8 mouse cellular contexts compared by ENCODE assay signal in genomic region chr5:3341931-3342770, GRCm38 (mm10). TPM values are rescaled to one million over a fixed set of nuclear protein-coding genes. Genes with fewer than 3 reads are reported as not detected.
A peak's percentile ranks its signal among the peaks of the same experiment; 100 is the strongest.
DNase-seq lines count a peak whose midpoint lies in the region; ATAC-seq and TF ChIP-seq lines count a peak whose summit lies in the region.

No protein-coding gene starts in this region.

- peaks cover 22% of the 10 kb centered on the region for H3K4me1 ChIP-seq in embryonic facial prominence, embryonic 10.5 days
- no peaks in the 10 kb centered on the region for H3K4me1 ChIP-seq in heart, embryonic 12.5 days (replicated peaks)
- H3K4me1 ChIP-seq in kidney, embryonic 16.5 days (ENCODE audit: insufficient read depth, low read length) = 0 out of 2 replicates have a peak, but pooled peaks cover 5% of the 10 kb centered on the region
- H3K4me1 ChIP-seq in lung, adult 2 months (ENCODE audit: control insufficient read depth, insufficient read depth, low read length) = peaks cover 2% of the 10 kb centered on the region; the same call in 1 of the 2 replicates
- peaks cover 38% of the 10 kb centered on the region for H3K4me1 ChIP-seq in neural tube, embryonic 15.5 days
- no peaks in the 10 kb centered on the region for H3K4me1 ChIP-seq in thymus, adult 2 months (replicated peaks; ENCODE audit: control insufficient read depth, insufficient read depth, low read length)

- H3K27ac ChIP-seq in embryonic facial prominence, embryonic 10.5 days (replicated peaks) = peak overlapping the region; percentile 89
- peak overlapping the region; percentile 88 for H3K27ac ChIP-seq in heart, embryonic 12.5 days (ENCODE audit: poor library complexity, severe bottlenecking)
- peak overlapping the region; percentile 74 for H3K27ac ChIP-seq in kidney, embryonic 16.5 days (ENCODE audit: low read length)
- H3K27ac ChIP-seq in neural tube, embryonic 15.5 days (replicated peaks) = peak overlapping the region; percentile 76
- peak overlapping the region; percentile 76 for H3K27ac ChIP-seq in thymus, adult 2 months (ENCODE audit: control insufficient read depth, insufficient read depth, low read length)

- DNase-seq in layer of hippocampus, adult 18-20 months (ENCODE audit: low spot score in 2 of 2) = peak; percentile 5 to 42
- no peak for DNase-seq in layer of hippocampus, adult 9-10 months (ENCODE audit: low spot score)
- DNase-seq in embryonic facial prominence, embryonic 10.5 days (ENCODE audit: low spot score) = peak; percentile 83
- peak; percentile 59 for DNase-seq in lung, adult 2 months
- DNase-seq in thymus, adult 2 months = peak; percentile 66

- H3K27me3 ChIP-seq in embryonic facial prominence, embryonic 10.5 days (replicated peaks; ENCODE audit: low read depth, poor library complexity, severe bottlenecking) = peaks cover 13% of the 10 kb centered on the region
- H3K27me3 ChIP-seq in heart, embryonic 12.5 days (replicated peaks) = no peaks in the 10 kb centered on the region
- H3K27me3 ChIP-seq in kidney, embryonic 16.5 days (ENCODE audit: insufficient read depth, low read length) = peaks cover 4% of the 10 kb centered on the region; the same call in 1 of the 2 replicates
- peaks cover 21% of the 10 kb centered on the region for H3K27me3 ChIP-seq in neural tube, embryonic 15.5 days (replicated peaks)
- H3K27me3 ChIP-seq in thymus, adult 2 months (ENCODE audit: control insufficient read depth, insufficient read depth, low read length) = no peaks in the 10 kb centered on the region

- peak; percentile 7; the same call in 1 of the 2 replicates for TF ChIP-seq POLR2A in lung, adult 2 months (IDR thresholded peaks at IDR 0.05; ENCODE audit: borderline replicate concordance, extremely low read depth, low read depth, low read length)
- TF ChIP-seq POLR2A in thymus, adult 2 months (IDR thresholded peaks at IDR 0.05; ENCODE audit: control insufficient read depth, extremely low read depth, insufficient read depth, low read length, poor library complexity) = no peak; the same call in 1 of the 2 replicates

- no peak for TF ChIP-seq CTCF in lung, adult 2 months (IDR thresholded peaks at IDR 0.05; ENCODE audit: insufficient read depth, low read length)
- TF ChIP-seq CTCF in thymus, adult 2 months (IDR thresholded peaks at IDR 0.05; ENCODE audit: borderline replicate concordance, control insufficient read depth, extremely low read depth, insufficient read depth, low read length, poor library complexity) = 0 out of 2 replicates have a peak, but pooled peaks have one; percentile 9

- H3K9me3 ChIP-seq in embryonic facial prominence, embryonic 10.5 days = no peaks in the 10 kb centered on the region
- H3K9me3 ChIP-seq in heart, embryonic 12.5 days (replicated peaks) = no peaks in the 10 kb centered on the region
- no peaks in the 10 kb centered on the region for H3K9me3 ChIP-seq in kidney, embryonic 16.5 days (ENCODE audit: low read length)
- no peaks in the 10 kb centered on the region for H3K9me3 ChIP-seq in neural tube, embryonic 15.5 days (replicated peaks)

- H3K4me2 ChIP-seq in heart, embryonic 12.5 days = peak overlapping the region; percentile 90
- peak overlapping the region; percentile 98 for H3K4me2 ChIP-seq in kidney, embryonic 16.5 days (replicated peaks; ENCODE audit: low read depth, low read length)
- peak overlapping the region; percentile 98 for H3K4me2 ChIP-seq in neural tube, embryonic 15.5 days

- WGBS in embryonic facial prominence, embryonic 10.5 days = under 1% methylated on average over 60 of the region's 60 CpGs
- 0% methylated on average over 60 of the region's 60 CpGs for WGBS in heart, embryonic 12.5 days
- under 1% methylated on average over 53 of the region's 60 CpGs for WGBS in kidney, embryonic 16.5 days
- under 1% methylated on average over 60 of the region's 60 CpGs for WGBS in lung, adult 2 months
- under 1% methylated on average over 60 of the region's 60 CpGs for WGBS in neural tube, embryonic 15.5 days
- WGBS in thymus, adult 2 months = under 1% methylated on average over 60 of the region's 60 CpGs

- peaks cover 6% of the 10 kb centered on the region for H3K36me3 ChIP-seq in embryonic facial prominence, embryonic 10.5 days (replicated peaks)
- peaks cover 5% of the 10 kb centered on the region; the same call in 1 of the 2 replicates for H3K36me3 ChIP-seq in heart, embryonic 12.5 days
- peaks cover 4% of the 10 kb centered on the region for H3K36me3 ChIP-seq in kidney, embryonic 16.5 days (ENCODE audit: insufficient read depth, low read length)
- no peaks in the 10 kb centered on the region for H3K36me3 ChIP-seq in neural tube, embryonic 15.5 days
- no peaks in the 10 kb centered on the region for H3K36me3 ChIP-seq in thymus, adult 2 months (ENCODE audit: control insufficient read depth, insufficient read depth, low read length)

- H3K9ac ChIP-seq in heart, embryonic 12.5 days = peak overlapping the region; percentile 90
- H3K9ac ChIP-seq in kidney, embryonic 16.5 days (replicated peaks; ENCODE audit: low read length) = peak overlapping the region; percentile 78
- peak overlapping the region; percentile 36 for H3K9ac ChIP-seq in neural tube, embryonic 15.5 days (replicated peaks)

- ATAC-seq in heart, embryonic 12.5 days (ENCODE audit: insufficient number of reproducible peaks, low FRiP score) = peak; percentile 61
- peak; percentile 22; the same call in 1 of the 2 replicates for ATAC-seq in kidney, embryonic 16.5 days (ENCODE audit: low FRiP score, low TSS enrichment)
- peak; percentile 54 for ATAC-seq in neural tube, embryonic 15.5 days (ENCODE audit: low FRiP score)

- peak overlapping the region; percentile 76 for H3K4me3 ChIP-seq in embryonic facial prominence, embryonic 10.5 days
- peak overlapping the region; percentile 65 for H3K4me3 ChIP-seq in heart, embryonic 12.5 days
- H3K4me3 ChIP-seq in kidney, embryonic 16.5 days (ENCODE audit: low read length) = peak overlapping the region; percentile 71
- H3K4me3 ChIP-seq in lung, adult 2 months (replicated peaks; ENCODE audit: extremely low read depth, low read depth, low read length) = peak overlapping the region; percentile 86
- peak overlapping the region; percentile 59 for H3K4me3 ChIP-seq in neural tube, embryonic 15.5 days (replicated peaks)
- peak overlapping the region; percentile 82 for H3K4me3 ChIP-seq in thymus, adult 2 months (ENCODE audit: control insufficient read depth, insufficient read depth, low read length)

RNA-seq across cellular contexts. Expression of gene Cdk6, which starts 0.9 kb away (rescaled TPM):
- total RNA-seq in layer of hippocampus, adult 18-20 months (2021) = 1 to 10 TPM; 1.9 to 4.7 TPM
- polyA plus RNA-seq in embryonic facial prominence, embryonic 10.5 days (2016; fragmentation: Nextera tagmentation; extraction: Ambion mirVana) = 25.7 and 25.9 TPM in 2 replicates
- 32.5 and 33.3 TPM in 2 replicates for polyA plus RNA-seq in heart, embryonic 12.5 days (2016; fragmentation: Nextera tagmentation; extraction: Ambion mirVana)
- 16.6 and 21.2 TPM in 2 replicates for polyA plus RNA-seq in kidney, embryonic 16.5 days (2015; fragmentation: Nextera tagmentation; extraction: Ambion mirVana)
- 13.4 and 15.7 TPM in 2 replicates for polyA plus RNA-seq in lung, adult 2 months (2012; rRNA removed)
- polyA plus RNA-seq in neural tube, embryonic 15.5 days (2015; fragmentation: Nextera tagmentation; extraction: Ambion mirVana) = 13.3 and 32.5 TPM in 2 replicates
- polyA plus RNA-seq in thymus, adult 2 months (2012; rRNA removed) = 42.2 and 59.0 TPM in 2 replicates

Comparison
In these comparisons a context has a peak if more than half of its experiments do, and no peak if none do; other contexts are left out.
1. H3K9ac ChIP-seq: peak in every context shown above with its lines; median percentile 90 in heart, embryonic 12.5 days; 78 in kidney, embryonic 16.5 days; 36 in neural tube, embryonic 15.5 days.